Mouse (Mus musculus) CH12.LX (cell line): ENCODE measurements around the gene Trappc5. TPM values are rescaled to one million over a fixed set of nuclear protein-coding genes. Genes with fewer than 3 reads are reported as not detected.

Experiments
- DNase-seq: peaks from one replicate; pipeline ENCODE4 v3.0.0-alpha.2; 2013; ENCODE audit errors: extremely low read depth
- H3K27ac ChIP-seq: 2 replicates; pipeline ENCODE4 v1.5.1; 2012; ENCODE audit warnings: low read depth, mild to moderate bottlenecking, control low read depth, moderate library complexity; ENCODE audit not compliant: insufficient read depth
- H3K27me3 ChIP-seq: replicated peaks from 2 replicates; pipeline ENCODE3; 2012; ENCODE audit warnings: inconsistent platforms
- H3K36me3 ChIP-seq, 2 experiments: replicated peaks in 1 of 2; 2 replicates each; pipeline versions ENCODE3 to v1.6.1; 2012; ENCODE audit warnings: inconsistent platforms in 1 of 2, low read length in 1 of 2, mild to moderate bottlenecking in 1 of 2, mixed read lengths in 1 of 2, moderate library complexity in 1 of 2; ENCODE audit not compliant: control insufficient read depth in 1 of 2, insufficient read depth in 1 of 2
- H3K4me1 ChIP-seq, 2 experiments: 2 replicates each; pipeline ENCODE4 v1.6.1; 2012; ENCODE audit warnings: inconsistent platforms in 1 of 2, moderate library complexity in 1 of 2; ENCODE audit not compliant: insufficient read depth in 2 of 2, control insufficient read depth in 1 of 2
- H3K4me2 ChIP-seq: 2 replicates; pipeline ENCODE4 v1.6.1; 2012; ENCODE audit warnings: low read depth, mild to moderate bottlenecking, control low read depth; ENCODE audit not compliant: poor library complexity, insufficient read depth, severe bottlenecking
- H3K4me3 ChIP-seq, 3 experiments: fragments of 150-350 bp in 1 of 3; sonication (generic) in 1 of 3; replicated peaks in 1 of 3; 2 replicates each; pipeline versions ENCODE3 to v1.5.1; 2011 to 2012; ENCODE audit warnings: low read depth in 2 of 3, low read length in 2 of 3, mild to moderate bottlenecking in 2 of 3, moderate library complexity in 2 of 3, control low read depth in 1 of 3, improper control_type of control experiment in 1 of 3, inconsistent platforms in 1 of 3, mixed read lengths in 1 of 3; ENCODE audit not compliant: poor library complexity in 1 of 3
- H3K79me2 ChIP-seq: replicated peaks from 2 replicates; pipeline ENCODE4 v1.6.1; 2012; ENCODE audit warnings: mild to moderate bottlenecking, moderate library complexity; ENCODE audit not compliant: control insufficient read depth, poor library complexity, insufficient read depth, severe bottlenecking; ENCODE audit errors: extremely low read depth
- H3K9ac ChIP-seq: 2 replicates; pipeline ENCODE4 v1.6.1; 2012; ENCODE audit warnings: low read depth, mild to moderate bottlenecking, control low read depth, moderate library complexity; ENCODE audit not compliant: insufficient read depth
- H3K9me3 ChIP-seq: replicated peaks from 2 replicates; pipeline ENCODE3; 2012; ENCODE audit warnings: low read length, inconsistent platforms, mixed read lengths
- BHLHE40 ChIP-seq: IDR thresholded peaks from 2 replicates; pipeline ENCODE4 v1.6.1; 2011; ENCODE audit warnings: mild to moderate bottlenecking, low read depth, low read length, improper control_type of control experiment
- ELF1 ChIP-seq: IDR thresholded peaks from 2 replicates; pipeline ENCODE4 v1.6.1; 2014; ENCODE audit warnings: low read depth, mild to moderate bottlenecking, inconsistent platforms, low read length, improper control_type of control experiment
- ETS1 ChIP-seq: conservative IDR thresholded peaks from 2 replicates; pipeline ENCODE4 v1.6.1; 2012; ENCODE audit warnings: low read depth, mild to moderate bottlenecking, inconsistent platforms, low read length, improper control_type of control experiment, moderate library complexity
- GABPA ChIP-seq: IDR thresholded peaks from 2 replicates; pipeline ENCODE4 v1.6.1; 2012; ENCODE audit warnings: low read depth, low read length, improper control_type of control experiment, inconsistent platforms; ENCODE audit not compliant: insufficient replicate concordance
- KAT2A ChIP-seq: IDR thresholded peaks from 2 replicates; pipeline ENCODE4 v1.6.1; 2012; ENCODE audit warnings: low read length, improper control_type of control experiment, inconsistent platforms; ENCODE audit not compliant: insufficient replicate concordance
- MAX ChIP-seq: IDR thresholded peaks from 2 replicates; pipeline ENCODE4 v1.6.1; 2011; ENCODE audit warnings: low read length, improper control_type of control experiment
- MEF2A ChIP-seq: IDR thresholded peaks from 2 replicates; pipeline ENCODE4 v1.6.1; 2014; ENCODE audit warnings: low read depth, mild to moderate bottlenecking, inconsistent platforms, low read length, improper control_type of control experiment, borderline replicate concordance
- NELFE ChIP-seq: IDR thresholded peaks from 2 replicates; pipeline ENCODE4 v1.6.1; 2011; ENCODE audit warnings: low read depth, low read length, improper control_type of control experiment
- PAX5 ChIP-seq: IDR thresholded peaks from 2 replicates; pipeline ENCODE4 v1.6.1; 2012; ENCODE audit warnings: low read length, inconsistent platforms, mixed read lengths
- RCOR1 ChIP-seq: conservative IDR thresholded peaks from 2 replicates; pipeline ENCODE4 v1.6.1; 2012; ENCODE audit warnings: low read depth, mild to moderate bottlenecking, inconsistent platforms, low read length, improper control_type of control experiment
- TCF12 ChIP-seq: IDR thresholded peaks from 2 replicates; pipeline ENCODE4 v1.6.1; 2014; ENCODE audit warnings: low read depth, mild to moderate bottlenecking, inconsistent platforms, low read length, improper control_type of control experiment
- ZC3H11A ChIP-seq: IDR thresholded peaks from 2 replicates; pipeline ENCODE4 v1.6.1; 2012; ENCODE audit warnings: low read depth, mild to moderate bottlenecking, inconsistent platforms, low read length, improper control_type of control experiment
- ZKSCAN1 ChIP-seq: IDR thresholded peaks from 2 replicates; pipeline ENCODE4 v1.6.1; 2012; ENCODE audit warnings: low read depth, inconsistent platforms, low read length, improper control_type of control experiment, borderline replicate concordance
- ZMIZ1 ChIP-seq: IDR thresholded peaks from 2 replicates; pipeline ENCODE4 v1.6.1; 2012; ENCODE audit warnings: low read depth, mild to moderate bottlenecking, inconsistent platforms, low read length, improper control_type of control experiment
- dilution Hi-C: fragments of 300-500 bp; cut with MboI; formaldehyde crosslinking; loops from 2 replicates; pipeline ENCODE4 v1.14.3; 2020; ENCODE audit warnings: low sequenced_read_pairs; ENCODE audit not compliant: extremely low pct_unique_long_range_greater_than_20kb, extremely low pct_ligation_motif_present
- in situ Hi-C: fragments of 300-500 bp; cut with MboI; formaldehyde crosslinking; loops from 3 replicates; pipeline ENCODE4 v1.14.3; 2019; ENCODE audit warnings: low sequenced_read_pairs, low pct_ligation_motif_present, low pct_unique_long_range_greater_than_20kb, mixed read lengths
- polyA plus RNA-seq: library from polyadenylated mRNA; unstranded; fragments of >175 nt; gene quantifications from 2 replicates; pipeline ENCODE4 v1.2.1, GENCODE M21; 2012; ENCODE audit warnings: low read depth; ENCODE audit not compliant: insufficient read length
- total RNA-seq, 2 experiments: library from RNA; depleted of rRNA; stranded (reverse); fragments of 300-350 nt in 1 of 2; fragments of >200 nt in 1 of 2; gene quantifications; 2 replicates each; pipeline ENCODE4 v1.2.3; 2012 to 2014

Gene Trappc5
- total and polyA plus RNA-seq, 3 experiments, result 21.5 to 27.4 (median 22.4) TPM

DNA sequence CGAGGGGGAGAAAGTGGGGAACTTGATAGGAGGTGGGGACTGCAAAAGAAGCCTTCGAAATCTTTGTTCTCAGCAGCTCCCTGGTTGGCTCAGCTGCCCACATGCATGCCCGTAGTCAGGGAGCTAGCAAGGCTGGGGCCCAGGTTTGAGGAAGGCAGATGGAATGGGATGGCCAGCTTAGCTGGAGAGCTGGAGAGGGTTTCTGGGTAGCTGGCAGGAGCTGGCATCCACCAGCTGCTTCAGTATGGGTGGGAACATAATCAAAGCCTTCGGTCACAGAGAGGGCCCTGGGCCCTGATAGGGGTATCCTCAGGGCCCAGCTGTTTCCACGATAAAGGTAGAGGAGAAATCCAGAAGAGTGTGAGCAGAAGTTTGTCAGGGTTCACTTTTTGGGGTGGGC is 6.3 kb downstream of the Trappc5 start:
- no peaks in the 10 kb centered on the region for H3K27me3 ChIP-seq
- no peak overlapping the region for H3K27ac ChIP-seq
- DNase-seq, result no peak
- peaks cover 13% of the 10 kb centered on the region; the same call in 1 of the 2 replicates for H3K79me2 ChIP-seq
- in situ Hi-C loops, result no loop called here
- H3K4me2 ChIP-seq, result no peak overlapping the region
- no peak overlapping the region for H3K4me3 ChIP-seq
- H3K9ac ChIP-seq, result no peak overlapping the region
- dilution Hi-C loops, result no loop called here
- peaks cover 21 to 68% of the 10 kb centered on the region in 2 experiments for H3K4me1 ChIP-seq
- no peak for TF ChIP-seq KAT2A
- TF ChIP-seq ZKSCAN1, result no peak
- no peak for TF ChIP-seq NELFE
- no peak for TF ChIP-seq BHLHE40
- no peak for TF ChIP-seq PAX5
- TF ChIP-seq RCOR1, result no peak
- TF ChIP-seq ZMIZ1, result no peak
- TF ChIP-seq ELF1, result no peak
- TF ChIP-seq MEF2A, result no peak
- peaks cover 21 to 63% of the 10 kb centered on the region in 2 experiments for H3K36me3 ChIP-seq
- no peaks in the 10 kb centered on the region for H3K9me3 ChIP-seq

DNA sequence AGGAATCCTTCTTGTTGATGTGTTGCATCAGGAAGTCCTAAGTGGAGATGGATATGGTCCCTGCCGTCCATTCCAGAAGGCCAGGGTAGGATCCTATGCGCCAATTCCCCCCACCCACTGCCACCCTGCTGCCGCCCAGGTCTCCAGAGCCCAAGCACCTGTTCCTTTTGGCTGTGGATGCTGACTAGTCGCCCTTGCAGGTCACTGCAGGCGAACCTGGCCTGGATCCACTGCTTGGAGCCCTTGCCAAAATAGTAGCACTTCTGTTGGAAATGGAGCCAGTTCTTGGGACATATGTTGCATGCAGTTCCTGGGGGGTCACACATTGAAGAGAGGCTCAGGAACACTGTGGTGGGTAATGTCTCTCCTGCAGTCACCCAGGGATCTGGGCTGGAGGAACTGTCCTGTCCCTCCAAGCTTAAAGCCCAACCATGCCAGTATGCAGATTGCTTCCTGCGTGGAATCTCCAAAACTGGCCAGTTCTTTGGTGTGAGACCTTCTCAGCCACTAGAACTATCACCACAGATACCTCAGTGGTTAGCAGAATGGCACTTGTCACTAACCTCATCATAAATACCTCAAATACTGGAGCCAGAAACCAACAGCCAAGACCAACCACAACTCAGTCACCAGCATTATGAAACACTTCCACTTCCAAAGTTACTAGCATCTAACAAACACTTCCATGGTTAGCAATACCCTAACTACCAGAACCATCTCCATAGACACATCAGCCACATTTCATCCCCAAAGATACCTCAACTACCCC is 7.5 kb downstream of the Trappc5 start:
- no peak overlapping the region for H3K9ac ChIP-seq
- H3K27ac ChIP-seq, result no peak overlapping the region
- peaks cover 1% of the 10 kb centered on the region; the same call in 1 of the 2 replicates for H3K79me2 ChIP-seq
- no peak overlapping the region for H3K4me3 ChIP-seq
- no peak overlapping the region for H3K4me2 ChIP-seq
- H3K27me3 ChIP-seq, result no peaks in the 10 kb centered on the region
- DNase-seq, result no peak
- dilution Hi-C loops (no loop called here), in situ Hi-C loops (no loop called here)
- peaks cover 21 to 65% of the 10 kb centered on the region in 2 experiments for H3K36me3 ChIP-seq
- H3K4me1 ChIP-seq, result peaks cover 21 to 59% of the 10 kb centered on the region in 2 experiments
- H3K9me3 ChIP-seq, result no peaks in the 10 kb centered on the region
- TF ChIP-seq ETS1 (no peak), GABPA (no peak), MAX (no peak), TCF12 (no peak), ZC3H11A (no peak)
